Mouse (Mus musculus): Measurements from ENCODE around the gene Oxld1.

GRCm38 (mm10) chr11:120484265-120484981 lies 26.6 kb upstream of the Oxld1 start, which contains the start of gene Mrpl12:
- TF ChIP-seq CTCF (IDR thresholded peaks at IDR 0.05) (no peak), POLR2A (IDR thresholded peaks at IDR 0.05; ENCODE audit: insufficient read depth, low read depth, low read length) (peak; percentile 90), EP300 (IDR thresholded peaks at IDR 0.05; ENCODE audit: insufficient read depth, low read depth, low read length) (peak; percentile 85; the same call in 1 of the 2 replicates)
